Mouse (Mus musculus): ENCODE data around the gene Atp4a.

DNA sequence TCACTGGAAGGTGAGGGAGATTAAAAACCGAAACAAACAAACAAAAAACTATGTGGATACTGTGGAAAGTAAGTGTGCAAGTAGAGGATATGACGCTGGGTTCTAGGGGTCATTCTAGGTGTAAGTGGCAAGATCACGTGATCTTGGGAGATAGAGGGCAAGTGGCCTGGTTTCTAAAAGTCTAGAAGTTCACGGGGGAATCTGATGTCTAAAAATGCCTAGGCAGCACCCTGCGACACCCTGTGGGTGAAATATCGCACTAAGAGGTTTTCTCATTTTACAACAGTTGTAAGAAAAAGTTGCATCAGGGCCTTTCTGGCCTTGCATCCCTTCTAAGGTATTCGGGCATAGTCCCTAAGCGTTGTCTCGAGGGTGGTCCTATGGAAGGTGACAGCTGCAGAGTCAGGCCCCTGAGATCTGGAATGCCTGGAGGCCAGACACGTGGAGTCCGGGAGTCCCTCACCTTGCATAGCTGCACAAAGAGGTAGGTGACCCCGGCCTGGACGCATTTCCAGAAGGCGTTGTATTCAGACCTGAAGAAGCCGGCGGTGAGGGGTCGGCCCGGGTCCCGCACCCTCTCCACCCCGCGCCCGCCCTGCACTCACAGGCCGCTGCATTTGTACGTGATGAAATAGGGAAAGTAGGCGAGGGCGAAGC lies 16.9 kb downstream of the Atp4a start:
- no peak for TF ChIP-seq POLR2A (IDR thresholded peaks at IDR 0.05; ENCODE audit: control insufficient read depth, extremely low read depth, insufficient read depth, low read length, poor library complexity)
- no peak for TF ChIP-seq CTCF (IDR thresholded peaks at IDR 0.05; ENCODE audit: borderline replicate concordance, control insufficient read depth, extremely low read depth, insufficient read depth, low read length, poor library complexity)
